Mouse (Mus musculus) cerebellum, postnatal 25 days (tissue): ENCODE results near the gene Ncoa1.

ENCODE experiments used
- DNase-seq, 2 experiments: peaks; one replicate each; pipeline ENCODE4 v3.0.0; 2021; ENCODE audit warnings: mixed read lengths in 2 of 2

Ncoa1 gene

DNA sequence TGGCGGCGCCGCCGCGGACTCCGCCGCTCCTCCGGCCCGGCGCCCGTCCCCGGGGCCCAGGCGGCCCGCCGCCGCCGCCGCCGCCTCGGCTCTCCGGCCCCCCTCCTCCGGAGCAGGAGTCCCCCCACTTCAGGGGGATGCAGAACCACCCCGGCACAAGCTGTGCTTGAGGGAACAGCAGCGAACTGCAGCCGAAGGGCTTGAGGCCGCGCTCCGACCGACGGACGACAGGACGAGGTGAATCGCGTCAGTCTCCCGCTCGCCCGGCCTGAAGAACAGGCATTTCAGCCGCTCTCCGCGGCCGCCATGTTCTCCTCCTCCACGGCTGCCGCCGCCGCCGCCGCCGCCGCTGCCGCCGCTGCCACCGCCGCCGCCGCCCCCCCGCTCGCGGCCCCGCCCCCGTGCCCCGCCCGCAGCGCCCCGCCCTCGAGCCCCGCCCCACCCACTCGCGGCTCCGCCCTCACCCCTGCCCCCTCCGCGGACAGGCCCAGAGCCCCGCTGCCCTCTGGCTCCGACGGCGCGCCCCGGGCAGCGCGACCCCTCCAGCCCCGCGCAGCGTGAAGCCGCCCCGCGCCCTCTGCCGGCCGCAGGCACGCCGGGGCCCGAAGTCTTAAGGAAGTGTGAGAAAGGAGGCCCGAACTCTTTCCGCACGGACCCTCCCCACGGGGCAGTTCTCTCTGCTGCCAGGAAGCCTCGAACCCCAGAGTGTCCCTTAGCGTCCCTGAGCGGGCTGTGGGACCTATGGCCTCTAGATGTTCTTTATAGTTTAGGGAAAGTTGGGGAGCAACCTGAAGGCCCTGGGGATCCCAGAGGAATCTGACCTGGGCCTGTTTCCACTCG, at the start of gene Ncoa1:
Gene Ncoa1, minus strand, starts transcription at position 351 of the 840 bp plus-strand sequence.
- peak; percentile 83 to 89 for DNase-seq

DNA sequence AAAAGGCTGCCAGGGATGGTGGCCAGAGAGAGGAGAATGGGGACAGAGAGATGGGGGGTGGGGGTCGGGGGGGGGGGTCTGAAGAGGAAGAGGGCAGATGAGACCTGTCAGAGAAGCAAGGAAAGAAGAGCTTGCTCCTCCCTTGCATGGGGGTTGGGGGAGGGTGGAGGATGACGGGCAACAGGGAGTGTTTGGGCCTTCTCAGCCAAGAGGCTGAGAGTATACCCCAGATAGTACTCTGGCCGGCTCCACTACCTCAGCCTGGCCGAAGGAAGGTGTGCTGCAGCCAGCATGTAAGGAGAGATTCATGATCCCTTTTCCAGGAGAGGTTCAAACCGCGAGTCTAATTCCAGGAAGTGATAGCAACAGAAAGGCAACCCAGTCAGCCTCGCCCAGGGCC, 47.6 kb upstream of the Ncoa1 start:
- no peak for DNase-seq

DNA sequence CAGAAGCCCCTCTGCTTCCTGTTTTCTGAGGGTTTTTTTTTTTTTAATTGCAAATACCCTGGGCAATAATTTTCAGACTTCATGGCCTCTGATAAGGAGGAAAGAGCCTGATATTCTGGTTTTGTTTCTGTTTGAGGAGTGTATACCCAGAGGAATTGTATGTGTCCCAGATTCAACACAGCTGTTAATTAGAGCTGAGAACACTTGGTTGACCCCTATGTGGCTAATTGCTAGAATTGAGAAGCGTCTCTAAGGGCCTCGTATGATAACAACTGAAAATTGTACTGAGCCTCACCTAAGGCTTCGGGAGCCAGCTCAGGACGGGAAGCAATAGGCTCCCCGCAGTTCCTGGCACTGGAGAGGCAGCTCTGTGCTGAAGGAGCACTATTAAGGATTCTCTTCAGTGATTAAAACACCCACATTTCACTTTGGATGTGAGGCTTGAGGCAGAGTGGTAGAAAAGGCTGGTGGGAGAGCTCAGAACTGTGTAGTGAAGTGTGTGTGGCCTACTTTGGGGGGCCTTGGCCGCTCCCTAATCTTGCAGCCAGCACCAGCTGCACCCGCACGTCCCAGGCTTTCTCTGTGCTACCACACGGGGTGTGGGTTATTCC, 46.8 kb upstream of the Ncoa1 start:
- peak; percentile 31 to 48 for DNase-seq

DNA sequence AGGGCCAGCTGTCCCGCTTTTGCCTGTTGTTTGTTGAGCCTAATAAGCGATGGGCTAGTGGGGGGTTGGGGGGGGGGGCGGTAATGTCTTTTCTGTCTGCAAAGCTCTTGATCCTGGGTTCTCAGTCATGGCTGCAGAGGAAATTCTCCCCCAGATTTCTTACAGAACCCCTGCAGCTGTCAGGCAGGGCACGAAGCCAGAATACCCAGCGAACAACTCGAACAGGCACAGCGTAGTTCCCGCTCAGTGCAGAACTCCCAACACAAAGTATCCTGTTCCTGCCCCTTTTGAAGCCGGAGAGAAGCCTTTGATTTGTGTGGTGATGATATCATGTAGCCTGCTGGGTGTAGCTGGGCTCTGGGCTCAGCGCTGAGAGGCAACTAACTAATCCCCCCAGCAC, 46.2 kb upstream of the Ncoa1 start:
- peak; percentile 52 to 69 for DNase-seq

DNA sequence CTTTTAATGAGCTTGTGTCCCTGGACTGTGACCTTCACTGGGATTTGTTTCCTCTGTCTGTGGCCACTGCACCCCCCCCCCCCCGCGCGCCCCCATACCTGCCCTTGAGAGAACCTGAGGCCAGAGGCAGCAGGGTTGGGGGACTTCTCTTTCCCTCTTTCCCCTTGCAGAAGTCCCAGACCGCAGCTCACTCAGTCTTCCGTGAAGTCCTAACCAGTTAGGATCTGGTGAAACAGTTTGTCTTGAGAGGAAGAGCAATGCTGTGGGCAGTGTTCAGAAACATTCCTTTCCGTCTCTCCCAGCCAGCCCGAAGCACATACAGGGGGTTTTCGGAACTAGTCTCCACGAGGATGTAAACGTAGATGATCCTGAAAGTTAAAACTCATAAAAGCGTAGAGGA, 42.0 kb upstream of the Ncoa1 start:
- DNase-seq = no peak

DNA sequence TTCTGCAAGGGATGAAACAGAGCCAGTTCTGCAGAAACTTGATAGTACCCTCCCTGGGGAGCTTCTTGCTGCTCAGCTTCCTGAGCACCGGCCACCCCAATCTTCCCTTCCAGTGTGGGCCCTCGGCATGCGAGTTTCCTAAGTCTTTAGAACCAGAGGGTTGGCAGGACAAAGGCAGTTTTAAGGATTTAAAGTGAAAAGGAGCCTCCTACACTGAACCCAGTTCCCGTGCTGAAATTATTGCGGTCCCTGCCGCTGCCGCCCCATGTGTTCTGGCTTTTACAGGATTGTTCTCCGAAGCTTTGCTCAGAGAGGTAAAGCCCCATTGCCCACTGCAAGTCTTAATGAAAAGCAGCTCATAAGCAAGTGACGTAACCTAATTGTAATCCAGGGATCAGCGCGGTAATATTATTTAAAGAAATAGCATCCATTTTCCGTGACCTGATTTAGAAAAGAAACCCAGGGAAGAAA, 32.6 kb upstream of the Ncoa1 start:
- peak; percentile 10 for DNase-seq

DNA sequence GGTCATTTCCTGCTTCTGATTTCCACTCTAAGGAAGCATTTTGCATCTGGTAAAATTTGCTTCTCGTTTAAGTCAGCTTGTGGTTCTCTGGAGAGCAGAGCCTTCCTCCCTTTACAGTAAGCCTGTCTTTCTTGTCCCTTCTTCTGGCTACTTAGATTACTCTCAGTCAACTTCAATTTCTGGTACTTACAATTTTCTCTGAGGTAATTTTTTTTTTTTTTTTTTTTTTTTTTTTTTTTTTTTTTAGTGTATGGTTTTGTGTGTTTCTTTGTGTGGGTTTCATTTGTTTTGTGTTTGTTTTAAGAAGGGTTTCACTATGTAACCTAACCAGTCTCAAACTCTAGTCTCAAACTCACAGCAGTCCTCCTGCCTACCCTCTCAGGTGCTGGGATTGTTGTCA, 31.2 kb upstream of the Ncoa1 start:
- DNase-seq = no peak

DNA sequence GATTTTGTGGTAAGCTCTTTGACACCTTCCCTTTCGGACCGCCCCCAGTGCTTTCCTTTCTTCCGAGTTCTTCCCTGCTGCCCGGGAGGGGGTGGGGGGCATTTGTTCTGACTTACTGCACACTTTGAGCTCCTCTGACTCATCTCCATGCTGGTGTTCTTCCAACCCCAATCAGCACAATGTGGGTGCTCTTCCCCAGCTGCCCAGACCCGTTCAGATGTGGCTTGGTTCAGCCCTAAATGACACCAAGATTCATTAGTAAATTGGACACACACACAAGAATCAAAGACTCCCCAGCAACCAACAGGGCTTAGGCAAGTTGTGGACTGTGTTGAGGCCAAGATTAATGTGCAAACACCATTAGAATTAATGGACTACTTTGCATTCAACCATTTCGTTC, 30.5 kb upstream of the Ncoa1 start:
- DNase-seq = peak; percentile 7 to 29

DNA sequence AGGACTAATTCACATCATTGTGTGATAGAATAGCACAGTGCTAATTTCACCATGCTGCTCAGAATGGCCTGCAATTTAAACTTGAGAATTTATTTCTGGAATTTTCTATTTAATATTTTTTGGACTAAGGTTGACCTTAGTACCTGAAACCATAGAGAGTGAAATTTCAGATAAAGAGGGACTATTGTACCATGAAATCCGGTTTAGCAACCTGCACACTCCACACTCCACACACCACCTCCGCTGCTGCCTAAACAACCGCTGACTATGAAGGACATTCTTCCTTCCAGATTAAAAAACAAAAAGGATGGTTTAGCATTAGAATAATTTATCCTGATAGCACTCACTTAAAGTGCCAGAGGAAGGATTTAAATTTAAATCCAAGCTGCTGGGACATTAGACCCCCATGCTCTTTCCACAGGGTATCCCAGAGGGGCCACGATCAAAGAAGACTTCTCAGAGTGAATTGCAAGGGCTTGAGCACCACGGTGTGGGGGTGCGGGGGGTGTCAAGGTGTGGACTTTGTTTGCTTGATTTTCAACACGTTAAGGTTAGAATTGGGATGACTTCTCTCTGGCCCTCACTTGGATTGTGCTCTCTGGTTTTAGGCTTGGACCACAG, 29.9 kb upstream of the Ncoa1 start:
- DNase-seq = no peak

DNA sequence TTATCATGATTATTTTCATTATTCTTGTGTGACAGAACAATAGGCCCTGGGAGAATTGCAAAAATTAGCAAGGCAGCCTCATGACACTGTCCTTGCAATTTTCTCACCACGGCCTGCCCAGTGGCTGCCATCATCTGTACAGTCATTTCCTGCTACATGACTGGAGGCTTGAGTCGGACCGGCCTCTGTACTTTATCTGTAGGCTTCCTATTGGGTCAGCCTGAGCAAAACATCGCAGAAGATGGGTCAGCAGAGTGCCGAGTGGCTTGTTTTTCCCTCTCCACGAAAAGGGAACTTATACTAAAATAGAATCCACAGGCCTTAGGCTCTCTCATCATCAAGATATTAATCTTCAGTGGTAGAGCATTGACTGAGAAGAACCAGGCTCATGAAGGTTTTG, 28.3 kb upstream of the Ncoa1 start:
- no peak for DNase-seq

DNA sequence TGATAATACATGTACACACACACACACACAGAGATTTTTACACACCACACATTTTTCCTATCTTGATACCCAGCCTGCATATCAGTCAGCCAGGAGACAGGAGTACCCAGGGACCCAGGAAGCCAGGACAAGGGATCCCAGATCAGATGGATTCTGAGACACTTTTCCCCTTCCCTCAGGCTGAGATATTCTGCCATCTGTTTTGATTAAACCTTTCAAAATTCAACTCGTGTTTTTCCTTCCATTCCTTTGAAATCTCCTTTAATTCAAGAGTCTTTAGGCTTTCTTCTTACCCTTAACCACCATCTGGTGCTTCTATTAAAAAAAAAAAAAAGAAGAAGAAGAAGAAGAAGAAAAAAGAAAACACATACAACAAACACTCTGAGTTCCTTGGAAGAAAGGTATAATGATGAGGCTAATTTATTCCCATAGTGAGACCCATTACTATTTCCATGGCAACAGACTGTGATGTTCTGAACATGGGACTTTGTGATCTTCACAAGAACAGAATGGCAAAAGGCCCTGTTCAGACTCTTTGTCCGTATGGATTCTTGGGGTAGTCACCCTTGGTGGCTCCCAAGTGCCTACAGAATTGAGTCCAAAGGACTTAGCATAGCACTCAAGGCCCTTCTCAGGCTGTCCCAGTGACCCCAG, 26.8 kb upstream of the Ncoa1 start:
- DNase-seq = no peak

DNA sequence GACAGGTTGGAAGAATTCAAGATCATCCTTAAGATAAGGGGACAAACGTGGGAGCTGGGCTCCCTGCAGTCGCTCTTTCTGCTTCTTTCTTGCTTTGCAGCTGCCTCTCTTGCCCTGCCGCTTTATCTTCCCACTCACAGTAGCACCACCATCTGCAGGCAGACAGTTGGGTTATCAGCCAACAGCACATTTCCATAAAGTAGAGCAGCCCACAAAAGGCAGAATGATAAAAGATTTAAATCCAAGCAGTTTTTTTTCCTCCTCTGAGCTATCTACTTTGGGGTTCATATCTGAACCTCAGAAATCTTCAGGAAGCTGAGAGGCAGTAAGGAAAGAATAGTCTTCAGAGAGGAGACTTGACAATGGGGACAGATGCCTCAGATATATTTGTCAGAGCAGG, 24.9 kb upstream of the Ncoa1 start:
- DNase-seq = no peak

DNA sequence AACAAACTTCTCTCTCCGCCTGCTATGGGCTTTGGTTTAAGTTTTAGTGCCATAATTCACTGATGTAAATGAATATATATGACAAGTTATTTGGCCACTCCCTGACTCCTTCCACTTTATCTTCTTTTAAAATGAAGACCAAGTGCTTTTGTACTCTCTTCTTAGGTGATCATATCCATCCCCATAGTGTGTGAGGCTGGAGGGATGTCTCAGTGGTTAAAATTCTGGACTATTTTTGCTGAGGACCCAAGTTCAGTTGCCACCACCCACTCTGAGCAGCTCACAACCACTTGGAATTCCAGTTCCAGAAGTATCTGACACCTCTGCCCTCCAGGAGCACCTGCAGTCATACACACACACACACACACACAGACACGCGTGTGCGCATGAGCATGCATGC, 23.5 kb upstream of the Ncoa1 start:
- no peak for DNase-seq

DNA sequence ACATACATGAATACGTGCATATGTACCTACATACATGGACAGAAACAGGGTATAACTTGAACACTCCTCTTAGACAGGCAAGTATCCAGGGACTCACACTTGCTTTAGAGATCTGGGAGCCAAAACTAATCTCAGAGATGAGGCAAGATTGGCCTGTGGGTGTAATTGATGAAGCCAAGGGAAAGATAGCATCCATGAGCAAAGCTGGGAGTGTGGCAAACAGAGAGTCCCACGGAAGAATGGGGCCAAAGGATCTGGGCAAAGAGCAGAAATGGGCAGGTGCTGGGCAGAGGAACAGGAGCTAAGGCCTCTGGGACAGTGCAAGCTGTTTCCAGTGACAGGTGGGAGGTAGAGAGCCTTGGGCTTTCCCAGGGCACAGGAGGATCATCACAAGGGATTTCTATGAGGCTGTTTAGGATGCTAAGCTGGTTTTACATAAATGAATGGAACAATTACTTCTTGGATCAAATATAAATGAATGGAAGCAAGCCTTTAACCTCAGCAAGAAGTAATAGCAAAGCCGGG, 22.7 kb upstream of the Ncoa1 start:
- DNase-seq = no peak

DNA sequence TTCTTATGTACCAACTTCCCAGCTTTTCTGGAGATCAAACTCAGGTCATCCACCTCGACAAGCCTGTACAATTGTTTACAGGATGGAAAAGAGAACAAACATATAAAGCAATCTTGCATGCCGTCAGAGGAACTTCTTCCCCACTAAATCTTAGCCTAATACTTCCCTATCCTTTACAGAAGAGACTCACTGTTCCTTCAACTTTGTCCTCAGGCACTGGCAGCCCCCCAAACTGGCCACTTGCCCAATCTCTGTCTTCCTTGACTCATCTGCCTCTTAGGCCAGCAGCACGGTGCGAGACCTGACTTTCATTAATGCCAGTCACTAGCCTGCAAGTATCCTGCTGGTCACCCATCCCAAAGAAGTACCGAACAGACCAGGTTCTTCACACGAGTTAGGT, 11.4 kb upstream of the Ncoa1 start:
- peak; percentile 18 to 53 for DNase-seq

DNA sequence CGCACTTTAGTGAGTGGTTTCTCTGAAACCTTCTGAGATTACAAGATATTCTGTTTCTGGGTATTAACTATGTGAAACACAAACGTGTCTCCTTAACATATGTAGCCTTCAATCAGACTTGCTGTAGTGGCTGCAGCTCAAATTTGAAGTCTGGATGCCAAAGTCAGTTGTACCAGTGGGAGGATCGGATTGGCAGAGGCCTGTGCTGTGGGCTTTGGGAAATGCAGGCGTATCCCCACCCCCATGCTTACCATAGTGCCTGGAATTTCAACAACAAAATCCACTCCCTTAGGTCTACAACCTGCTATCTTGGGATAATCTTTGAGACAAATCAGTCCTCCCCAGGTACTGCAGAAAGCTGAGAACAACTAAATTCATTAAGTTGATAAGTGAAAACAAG, 6.4 kb upstream of the Ncoa1 start:
- DNase-seq = no peak

DNA sequence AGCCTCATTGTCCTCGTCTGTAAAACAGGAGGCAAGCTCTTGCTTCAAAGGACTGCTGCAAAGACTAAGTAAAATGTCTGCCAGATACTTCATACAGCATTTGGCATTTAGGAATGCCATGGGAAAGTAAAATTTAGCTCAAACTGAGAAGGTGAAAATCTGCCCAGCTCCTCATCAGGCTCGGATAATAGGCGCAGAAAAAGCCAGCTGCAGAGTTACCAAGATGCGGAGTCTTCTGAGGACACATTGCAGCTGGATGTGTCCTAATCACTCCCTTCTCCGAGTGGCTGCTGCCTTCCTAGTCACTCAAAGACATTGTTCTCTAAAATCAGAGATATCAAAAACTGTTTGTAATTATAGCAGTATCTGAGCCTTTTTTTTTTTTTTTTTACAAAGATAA, 4.7 kb upstream of the Ncoa1 start:
- DNase-seq = no peak

DNA sequence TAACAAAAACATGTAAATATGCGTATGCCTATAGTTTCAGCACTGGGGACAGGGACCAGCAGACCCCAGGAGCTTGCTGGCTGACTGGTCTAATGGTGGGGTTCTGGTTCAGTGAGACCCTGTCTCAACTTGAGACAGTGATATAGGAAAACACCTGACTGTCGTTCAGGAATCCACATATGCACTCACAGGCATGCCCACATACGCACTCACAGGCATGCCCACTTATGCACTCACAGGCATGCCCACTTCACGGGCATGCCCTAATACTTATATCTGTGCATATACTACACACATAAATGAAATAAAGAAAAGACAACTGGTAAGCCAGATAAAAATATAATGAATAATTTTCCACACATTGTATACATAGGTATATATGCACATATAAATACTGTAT, 3.3 kb upstream of the Ncoa1 start:
- DNase-seq = no peak

DNA sequence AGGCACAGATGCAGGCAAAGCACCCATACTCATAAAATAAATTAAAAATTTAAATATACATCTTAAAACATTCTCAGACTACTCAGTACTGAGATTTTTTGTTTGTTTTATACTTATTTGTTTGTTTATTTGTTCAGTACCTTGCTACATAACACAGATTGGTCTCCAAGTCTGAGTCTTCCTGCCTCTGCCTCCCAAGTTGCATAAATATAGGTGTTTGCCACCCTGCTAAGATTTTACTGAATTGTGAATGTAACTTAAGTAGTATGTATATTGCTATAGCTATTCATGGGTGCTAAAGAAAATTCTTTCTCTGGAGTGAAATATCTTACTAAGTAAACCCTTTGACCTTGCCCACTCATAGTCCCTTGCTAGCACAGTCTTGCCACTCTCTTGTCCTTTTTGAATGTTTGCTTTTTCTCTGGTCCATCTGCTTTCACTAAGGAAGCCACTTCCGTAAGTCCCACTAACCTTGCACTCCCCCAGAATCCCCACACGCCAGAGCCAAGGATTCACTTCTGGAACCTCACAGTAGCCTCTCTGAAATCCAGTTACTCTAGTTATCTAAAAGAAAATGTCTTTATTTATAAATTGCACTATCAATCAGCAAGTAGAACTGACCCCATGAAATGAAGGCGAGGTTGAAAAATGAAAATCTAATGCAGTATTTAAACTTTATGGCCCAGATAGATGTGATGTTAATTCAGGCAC, 2.3 kb upstream of the Ncoa1 start:
- no peak for DNase-seq

DNA sequence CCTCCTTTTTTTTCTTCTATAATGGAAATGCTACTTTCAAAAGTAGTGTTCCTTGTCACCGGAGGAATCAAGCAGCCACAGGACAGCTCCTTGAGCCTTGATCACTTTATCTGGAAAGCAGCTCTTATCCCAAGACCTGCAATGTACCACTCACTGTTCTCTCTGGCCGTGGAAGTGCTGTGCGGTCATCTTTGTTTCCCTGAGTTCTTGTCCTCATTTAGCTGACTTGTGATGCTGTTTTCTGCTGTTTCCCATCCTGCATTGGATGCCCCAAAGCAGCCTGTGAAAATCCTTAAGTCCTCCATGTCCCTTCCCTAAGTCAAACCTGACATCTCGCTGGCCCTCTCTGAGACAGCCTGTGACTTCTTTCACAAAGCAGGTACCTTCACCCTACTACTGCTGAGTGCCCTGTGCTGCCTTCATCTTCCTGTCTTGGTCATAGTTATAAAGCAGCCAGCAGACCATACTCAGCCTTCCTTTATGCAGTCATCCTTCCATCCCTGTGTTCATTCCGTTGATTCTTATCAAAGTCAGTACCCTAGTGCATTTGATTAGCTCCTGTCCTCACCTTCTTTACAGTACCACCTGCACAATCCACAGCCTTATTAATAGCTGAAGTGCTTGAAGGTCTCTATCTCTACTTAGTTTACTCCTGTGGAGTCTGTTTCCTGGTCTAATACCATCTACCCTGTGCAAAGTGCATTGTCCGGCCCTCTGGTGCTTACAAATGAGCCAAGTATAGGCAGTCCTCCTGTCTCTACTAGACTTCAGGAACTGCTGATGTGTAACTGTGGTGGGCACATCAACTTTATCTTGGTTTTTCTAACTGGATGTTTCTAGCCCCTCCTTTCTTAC, 1.2 kb upstream of the Ncoa1 start:
- DNase-seq = no peak

DNA sequence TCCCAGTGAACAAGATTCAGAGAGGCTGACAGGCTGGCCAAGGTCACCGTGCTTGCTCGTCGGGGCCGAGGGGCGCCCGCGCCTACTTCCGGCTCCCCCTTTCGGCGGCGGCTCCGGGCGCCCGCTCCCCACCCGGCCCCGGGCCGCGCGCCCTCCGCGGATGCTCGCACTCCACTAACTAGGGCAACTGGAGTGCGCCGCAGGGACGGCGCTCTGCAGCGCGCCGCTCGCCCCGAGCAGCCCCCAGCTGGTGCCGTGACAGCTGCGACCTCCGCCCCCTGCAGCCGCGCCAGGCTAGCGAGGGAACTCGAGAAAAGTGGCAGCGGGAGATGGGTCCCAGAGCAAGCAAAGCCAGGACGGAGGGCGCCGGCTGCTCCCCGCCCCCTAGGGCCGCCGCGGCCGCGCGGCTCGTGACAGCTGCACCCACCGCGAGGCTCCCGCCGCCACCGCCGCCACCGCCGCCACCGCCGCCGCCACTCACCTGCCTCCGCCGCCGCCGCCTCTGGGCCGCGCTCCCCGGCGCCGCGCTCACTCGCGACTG, 621 bp downstream of the Ncoa1 start:
- DNase-seq = peak; percentile 69 to 70
